Mouse (Mus musculus) heart, adult 11 months (tissue): ENCODE data around the gene Pacs2.
A peak's percentile ranks its signal among the peaks of the same experiment; 100 is the strongest.

Experiments used
- DNase-seq: peaks from one replicate; pipeline ENCODE4 v3.0.0; 2022

Pacs2 gene

DNA sequence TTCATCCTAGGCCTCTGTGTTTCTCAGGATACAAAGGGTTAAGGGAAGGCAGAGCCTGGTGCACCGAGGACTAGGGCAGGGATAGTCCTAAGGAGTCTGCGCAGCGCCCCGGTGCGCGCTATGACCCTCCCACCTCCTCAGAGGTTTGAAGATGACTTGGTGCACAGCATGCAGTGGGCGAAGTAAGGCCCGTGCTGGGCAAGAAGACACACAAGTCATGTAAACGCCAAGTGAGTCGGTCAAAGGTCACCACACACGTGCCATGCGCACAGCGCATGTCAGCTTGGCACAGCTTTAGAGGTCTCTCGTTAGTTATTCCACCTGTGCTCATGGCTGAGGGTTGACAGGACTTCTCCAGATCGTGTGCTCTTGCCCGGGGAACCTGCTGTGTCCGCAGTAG, 75.7 kb downstream of the Pacs2 start:
- no peak for DNase-seq

DNA sequence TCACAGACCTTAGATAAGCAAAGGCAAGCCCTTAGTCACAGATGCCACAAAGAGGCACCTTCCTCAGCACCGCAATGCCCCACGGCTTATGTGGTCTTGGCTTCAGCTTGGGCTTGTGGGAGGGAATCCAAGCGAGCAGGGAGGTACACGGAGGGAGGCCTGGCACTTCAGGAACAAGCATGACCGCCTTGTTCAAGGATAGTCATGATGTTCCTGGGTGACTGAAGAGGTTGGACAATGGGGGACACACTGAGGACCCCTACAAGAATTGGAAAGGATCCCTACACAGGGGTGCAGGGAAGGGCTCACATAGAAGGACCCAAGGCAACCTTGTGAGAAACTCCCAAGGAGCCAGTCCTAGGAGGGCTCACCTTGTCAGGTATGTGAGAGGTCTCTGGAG, 82.7 kb downstream of the Pacs2 start:
- peak; percentile 92 for DNase-seq

DNA sequence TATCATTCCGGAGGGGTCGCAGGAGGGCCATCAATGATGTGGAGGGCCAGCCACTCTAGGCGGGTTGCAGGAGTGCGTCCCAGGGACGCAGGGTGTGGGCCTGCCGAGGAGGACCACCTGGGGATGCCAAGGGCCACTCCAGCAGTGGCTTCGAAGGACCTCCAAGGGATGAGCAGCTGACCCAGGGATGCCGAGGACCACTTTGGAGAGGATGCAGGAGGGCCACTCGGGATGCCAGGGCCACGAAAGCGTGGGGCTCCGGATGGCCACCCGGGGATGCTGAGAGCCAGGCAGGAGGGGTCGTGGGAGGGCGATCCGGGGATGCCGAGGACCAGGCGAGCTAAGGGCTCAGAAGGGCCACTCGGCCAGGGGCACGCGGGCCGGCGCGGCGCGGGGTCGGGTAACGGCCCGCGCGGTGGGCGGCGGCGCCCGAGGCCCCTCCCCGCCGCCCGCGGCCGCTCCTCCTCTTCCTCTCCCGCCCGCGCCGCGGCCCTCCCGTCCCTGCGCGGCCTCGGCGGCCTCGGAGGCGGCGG, 83.5 kb downstream of the Pacs2 start, which contains the start of gene Mta1:
Mta1 (plus strand) TSS at position 530 of the 533 bp plus-strand sequence.
- DNase-seq, result peak; percentile 97

DNA sequence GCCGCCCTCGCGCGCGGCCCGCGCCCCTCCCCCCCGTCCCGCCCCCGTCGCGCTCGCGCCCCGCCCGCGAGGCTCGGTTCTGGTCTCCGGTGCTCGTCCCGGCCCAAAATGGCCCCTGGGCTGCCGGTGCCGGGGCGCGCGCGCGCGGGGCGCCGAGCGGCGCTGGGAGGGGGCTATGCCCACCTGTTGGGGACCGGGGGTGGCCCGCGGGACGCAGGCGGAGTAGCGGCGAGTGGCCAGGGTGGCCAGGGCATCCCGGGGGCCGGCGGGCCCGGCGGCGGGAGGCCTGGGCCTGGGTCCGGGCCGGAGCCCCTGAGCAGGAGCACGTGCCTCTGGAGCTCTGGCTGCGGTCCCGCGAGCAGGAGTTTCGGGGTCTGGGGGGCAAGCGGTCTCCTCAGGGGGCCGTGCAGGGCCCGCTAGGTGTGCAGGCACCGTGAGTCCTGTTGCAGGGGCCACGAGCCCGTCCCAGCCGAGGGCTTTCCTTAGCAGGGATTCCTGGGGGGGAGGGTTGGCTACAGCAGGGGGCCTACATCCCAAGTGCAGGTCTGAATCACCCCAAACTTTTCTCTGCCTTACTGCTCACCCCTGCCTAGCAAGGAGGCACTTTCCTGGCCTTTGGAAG, 84.3 kb downstream of the Pacs2 start:
- DNase-seq, result peak; percentile 95

DNA sequence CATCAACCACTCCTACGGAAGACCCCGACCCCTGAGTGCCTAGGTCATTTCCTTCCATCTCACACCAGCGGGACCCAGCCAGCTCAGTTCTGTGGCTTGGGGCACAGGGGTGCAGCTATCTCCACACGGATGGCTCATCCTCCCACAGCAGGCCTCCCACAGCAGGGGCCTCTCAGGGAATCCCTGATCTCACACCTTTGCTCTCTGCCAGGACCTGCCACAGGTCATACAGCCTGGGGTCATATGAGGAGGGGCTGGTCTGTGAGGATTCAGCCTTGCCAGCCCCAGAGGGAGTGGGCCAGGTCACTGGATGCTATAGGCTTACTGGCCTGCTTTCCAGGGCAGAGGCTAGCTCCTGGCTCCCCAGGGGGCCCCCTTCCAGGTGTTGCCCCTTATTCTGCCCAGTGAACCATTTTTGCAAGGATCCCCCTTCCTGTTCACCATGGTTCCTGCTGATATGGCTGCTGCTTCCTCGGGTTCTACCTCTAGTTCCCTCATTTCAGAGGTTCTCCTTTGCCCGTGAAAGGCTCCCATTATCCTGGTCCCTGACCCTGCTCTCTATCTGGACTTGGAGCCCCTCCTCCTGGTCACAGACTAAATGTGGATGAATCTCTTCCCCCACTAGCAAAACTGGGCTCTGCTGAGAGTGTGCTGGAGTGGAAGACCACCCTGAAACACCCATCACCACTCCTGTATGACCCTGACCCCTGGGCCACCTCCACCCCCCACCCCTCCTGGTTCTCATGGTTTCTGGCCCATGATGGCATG, 85.3 kb downstream of the Pacs2 start:
- peak; percentile 92 for DNase-seq

DNA sequence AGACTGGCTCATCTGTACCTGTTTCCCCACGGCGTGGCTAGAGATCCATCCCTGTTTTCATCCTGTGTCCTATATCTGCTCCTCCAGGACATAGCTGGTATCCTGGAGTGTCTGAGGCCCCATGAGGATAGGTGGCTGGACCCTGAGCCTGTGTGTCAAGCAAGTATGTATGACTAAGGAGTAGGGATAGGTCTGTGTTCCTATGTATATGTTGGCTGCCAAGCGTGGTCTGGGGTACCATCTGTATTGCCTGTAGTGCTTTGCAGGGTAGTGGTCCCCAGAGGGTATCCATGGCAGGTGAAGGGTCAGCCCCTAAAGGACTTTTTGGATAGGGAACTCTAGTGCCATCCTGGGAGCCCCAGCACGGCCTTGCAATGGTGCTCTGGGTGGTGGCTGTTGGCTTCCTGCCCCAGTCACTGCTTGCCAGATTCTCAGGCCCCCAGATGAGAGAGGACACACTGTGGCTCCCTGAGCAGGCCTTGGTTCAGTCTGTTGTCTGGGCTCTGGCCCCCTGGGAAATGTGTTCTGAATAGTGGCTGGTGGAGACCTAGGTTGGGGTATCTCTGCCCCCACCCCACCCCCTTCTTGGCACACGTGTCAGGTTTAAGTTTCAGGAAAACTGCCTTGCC, 86.3 kb downstream of the Pacs2 start:
- peak; percentile 96 for DNase-seq

DNA sequence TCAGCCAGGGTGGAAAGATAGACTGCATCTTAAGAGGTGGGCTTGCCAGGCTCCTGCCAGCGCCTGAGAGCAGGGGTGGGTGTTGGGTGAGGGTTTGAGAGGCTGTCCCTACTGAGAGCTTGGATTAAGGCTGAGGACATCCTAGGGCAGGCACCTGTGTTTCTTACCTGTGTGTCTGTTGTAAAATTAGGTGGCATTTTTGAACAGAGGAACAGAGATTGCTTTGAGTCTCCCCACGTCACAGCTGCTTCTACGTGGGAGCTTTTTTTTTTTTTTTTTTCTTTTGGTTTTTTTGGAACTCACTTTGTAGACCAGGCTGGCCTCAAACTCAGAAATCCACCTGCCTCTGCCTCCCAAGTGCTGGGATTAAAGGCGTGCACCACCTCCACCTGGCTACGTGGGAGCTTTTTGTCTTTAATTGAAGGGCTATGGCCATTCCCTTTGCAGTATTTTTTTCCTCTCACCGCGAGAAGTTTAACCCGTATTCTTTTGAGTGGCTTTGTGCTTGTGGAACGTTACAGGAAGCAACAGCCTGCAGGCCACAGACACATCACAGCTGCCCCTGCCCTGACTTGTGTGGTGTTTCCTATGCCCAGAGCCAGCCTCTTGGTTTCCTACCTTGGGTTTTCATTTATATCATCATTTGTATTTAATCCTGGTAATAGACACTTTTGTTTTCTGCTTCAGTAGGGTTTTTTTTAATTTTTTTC, 87.1 kb downstream of the Pacs2 start:
- DNase-seq, result no peak

DNA sequence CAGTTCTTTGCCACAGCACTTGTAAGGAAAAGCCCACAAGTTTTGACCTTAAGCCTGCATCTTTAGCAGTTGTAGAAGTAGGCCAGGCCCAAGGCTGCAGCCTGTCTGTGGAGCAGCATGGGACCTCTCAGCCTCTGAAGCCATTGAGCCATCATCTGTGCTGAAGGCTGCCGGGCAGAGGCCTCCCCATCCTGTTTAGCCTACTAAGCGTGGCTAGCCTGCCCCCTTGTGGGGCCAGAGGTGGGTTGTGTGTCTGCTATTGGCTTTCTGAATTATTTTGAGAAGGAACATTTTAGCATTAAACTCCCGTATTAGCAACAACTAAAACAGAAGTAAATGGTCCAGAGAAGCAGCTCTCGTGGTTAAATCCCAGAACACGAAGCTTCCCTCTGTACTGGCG, 88.2 kb downstream of the Pacs2 start:
- peak; percentile 95 for DNase-seq

DNA sequence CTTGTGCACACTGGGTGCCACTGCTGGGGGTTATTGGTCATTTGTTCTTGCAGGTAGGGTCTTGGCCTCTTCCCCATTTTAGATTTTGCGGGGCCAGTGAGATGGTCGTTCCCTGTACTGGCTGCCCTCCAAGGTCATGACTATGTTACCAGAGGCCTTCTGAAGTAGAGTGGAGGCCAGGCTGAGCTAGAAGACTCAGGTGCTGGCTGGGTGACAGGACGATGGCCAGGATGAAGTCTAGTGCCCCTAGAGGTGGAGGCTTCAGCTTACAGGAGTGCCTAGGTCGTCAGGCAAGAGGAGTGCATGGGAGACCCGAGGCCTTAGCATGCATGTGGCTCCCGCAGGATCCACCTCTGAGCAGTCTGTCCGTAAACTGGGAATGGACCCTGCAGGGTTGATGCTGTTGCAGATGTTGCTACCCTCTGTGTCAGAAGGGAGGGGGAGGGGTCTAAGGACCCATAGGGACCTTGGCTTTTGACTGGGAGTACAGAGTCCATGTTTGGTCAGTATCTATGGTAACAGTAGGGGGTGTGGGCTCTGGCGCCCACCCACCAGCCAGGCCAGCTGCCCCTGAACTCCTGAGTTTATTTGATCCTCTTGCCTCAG, 89.6 kb downstream of the Pacs2 start:
- DNase-seq, result peak; percentile 91

DNA sequence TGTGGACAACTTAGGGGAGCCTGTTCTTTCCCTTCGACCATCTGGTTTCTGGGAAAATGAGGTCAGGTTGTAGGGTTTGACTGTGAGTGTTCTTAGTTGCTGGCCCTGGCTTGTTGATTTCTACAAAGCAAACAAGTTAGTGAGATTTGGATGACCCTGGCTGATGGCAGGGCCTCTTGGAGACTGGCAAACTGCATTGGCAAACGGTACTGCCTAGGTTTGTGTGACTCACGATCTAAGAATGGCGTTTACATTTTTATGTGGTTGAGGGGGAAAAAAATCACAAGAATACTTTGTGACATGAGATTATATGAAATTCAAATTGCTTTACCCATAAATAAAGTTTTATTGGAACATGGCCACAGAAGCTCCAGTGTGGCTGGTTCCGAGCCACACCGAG, 92.1 kb downstream of the Pacs2 start:
- DNase-seq, result no peak

DNA sequence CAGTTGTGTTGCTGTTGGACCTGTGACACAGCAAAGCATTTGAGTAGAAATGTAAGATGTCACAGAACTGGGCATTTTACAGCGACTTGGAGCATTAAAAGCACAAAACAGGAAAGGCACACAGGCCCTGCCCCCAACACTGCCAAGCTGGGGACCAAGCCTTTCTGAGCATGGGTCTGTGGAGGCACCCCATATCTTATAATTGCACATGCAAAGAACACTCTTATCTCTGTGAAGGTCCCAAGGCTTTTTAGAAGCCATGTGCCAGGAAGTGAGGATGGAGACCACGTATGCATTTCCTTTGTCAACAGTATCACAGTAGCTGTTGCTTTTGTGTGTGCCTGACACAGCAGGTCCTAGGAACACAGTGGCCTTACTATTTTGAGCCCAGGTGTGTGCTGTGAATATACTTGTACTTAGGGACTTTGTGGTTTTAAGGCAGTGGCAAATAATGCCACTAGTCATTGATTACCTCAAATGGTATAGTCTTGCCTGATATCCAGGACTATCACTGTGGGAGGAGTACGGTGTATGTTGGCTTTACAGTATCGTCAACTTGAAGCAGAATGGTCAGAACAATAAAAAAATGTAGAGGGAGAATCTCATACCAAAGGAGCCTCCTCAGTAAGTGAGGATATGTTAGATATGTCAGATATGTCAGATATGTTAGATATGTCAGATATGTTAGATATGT, 93.3 kb downstream of the Pacs2 start:
- no peak for DNase-seq

DNA sequence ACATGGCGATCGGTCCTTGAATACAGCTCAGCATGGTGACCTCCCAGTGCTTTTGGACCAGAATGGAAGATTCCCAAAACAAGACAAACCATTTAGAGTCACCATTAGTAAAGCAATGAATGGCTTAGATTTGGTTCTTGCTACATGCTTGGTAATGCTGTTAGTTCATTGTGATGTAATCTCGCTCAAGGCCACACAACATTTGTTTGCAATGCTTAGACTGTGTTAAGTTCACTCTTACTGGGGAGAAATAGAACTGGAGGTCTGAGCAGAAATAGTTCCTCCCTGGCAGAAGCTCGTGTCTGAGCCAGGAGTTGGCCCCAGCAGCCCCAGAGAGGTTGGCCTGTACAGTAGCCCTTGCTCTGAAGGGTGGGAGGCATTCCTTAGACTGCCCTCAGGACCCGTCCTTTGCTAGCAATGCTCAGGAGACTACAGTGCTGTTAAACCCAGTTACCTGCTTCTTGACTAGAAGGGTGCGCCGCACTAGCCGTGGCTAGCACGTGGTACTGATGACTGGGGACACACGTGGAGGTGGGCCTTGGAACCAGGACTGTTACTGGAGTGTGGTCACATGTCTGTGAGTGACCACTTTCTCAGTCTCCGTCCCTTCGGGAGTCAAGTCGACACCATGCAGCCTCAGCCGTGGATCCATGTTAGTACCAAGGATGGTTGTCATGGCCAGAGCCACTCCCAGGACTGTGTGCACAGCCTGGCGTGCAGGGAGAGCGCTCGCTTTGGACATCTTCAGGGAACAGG, 94.4 kb downstream of the Pacs2 start:
- DNase-seq, result no peak

DNA sequence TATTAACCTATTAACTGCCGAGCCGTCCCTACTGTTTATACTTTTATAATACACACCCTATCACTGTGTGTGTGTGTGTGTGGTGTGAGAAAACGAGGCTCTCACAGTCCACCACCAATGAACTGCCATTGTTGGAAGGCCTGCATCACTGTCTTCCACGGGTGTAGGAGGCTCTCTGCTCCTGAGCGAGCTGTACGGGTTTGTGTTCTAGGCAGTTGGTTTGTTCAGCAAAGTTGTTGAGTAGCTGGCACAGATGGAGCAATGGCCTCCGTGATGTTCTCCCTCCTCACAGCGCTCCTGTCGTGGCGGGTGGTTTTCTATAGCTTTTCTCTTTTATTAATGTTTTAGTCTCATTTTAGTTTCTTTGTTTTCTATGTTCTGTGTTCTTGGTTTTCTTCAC, 95.5 kb downstream of the Pacs2 start:
- no peak for DNase-seq

DNA sequence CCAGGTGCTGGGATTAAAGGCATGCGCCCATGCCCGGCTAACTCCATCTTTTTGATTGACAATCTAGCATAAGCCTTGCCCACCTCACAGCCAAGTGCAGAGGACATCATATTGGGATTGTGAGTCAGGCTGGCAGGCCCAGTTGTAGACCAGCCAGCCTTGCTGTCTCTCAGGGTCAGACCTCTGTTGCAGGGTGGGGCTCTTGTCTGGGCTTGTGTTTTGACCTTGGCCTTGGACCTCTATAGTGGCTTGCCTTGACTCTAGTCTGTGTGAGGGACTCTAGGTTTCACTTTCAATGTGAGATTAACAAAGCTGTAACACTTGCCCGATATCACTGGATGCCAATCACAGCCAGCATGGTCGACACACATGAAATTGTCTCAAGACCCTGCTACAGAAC, 99.8 kb downstream of the Pacs2 start:
- no peak for DNase-seq

DNA sequence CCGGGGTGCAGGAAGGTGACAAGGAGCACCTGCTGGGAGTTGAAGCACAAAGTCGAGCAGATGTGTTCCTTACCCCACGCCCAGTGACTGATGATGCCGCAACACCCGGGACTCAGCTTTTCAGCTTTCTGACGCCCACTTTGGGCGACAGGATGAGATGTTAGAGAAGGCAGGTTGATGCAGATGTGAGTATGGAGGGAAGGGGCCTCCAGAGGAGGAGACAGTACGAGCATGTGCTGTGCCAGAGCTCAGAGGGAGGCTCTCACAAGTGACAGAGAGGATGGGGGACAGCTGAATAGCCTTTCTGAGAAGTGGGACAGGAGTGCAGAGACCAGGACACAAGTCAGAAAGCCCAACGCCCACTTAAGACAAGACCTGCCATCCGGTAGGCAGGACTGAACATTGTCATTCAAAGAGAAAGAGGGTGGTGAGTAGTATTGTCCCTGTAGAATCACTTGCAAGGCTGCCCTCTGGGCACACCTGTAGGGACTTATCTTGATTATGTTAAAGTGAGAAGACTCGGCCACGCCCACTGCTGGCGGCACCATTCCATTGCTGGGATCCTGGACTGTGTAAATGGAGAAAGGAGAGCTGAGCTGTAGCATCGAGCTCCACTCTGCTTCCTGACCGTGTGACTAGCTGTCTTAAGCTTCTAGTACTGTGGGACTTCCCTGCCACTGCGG, 100.7 kb downstream of the Pacs2 start:
- DNase-seq, result no peak

DNA sequence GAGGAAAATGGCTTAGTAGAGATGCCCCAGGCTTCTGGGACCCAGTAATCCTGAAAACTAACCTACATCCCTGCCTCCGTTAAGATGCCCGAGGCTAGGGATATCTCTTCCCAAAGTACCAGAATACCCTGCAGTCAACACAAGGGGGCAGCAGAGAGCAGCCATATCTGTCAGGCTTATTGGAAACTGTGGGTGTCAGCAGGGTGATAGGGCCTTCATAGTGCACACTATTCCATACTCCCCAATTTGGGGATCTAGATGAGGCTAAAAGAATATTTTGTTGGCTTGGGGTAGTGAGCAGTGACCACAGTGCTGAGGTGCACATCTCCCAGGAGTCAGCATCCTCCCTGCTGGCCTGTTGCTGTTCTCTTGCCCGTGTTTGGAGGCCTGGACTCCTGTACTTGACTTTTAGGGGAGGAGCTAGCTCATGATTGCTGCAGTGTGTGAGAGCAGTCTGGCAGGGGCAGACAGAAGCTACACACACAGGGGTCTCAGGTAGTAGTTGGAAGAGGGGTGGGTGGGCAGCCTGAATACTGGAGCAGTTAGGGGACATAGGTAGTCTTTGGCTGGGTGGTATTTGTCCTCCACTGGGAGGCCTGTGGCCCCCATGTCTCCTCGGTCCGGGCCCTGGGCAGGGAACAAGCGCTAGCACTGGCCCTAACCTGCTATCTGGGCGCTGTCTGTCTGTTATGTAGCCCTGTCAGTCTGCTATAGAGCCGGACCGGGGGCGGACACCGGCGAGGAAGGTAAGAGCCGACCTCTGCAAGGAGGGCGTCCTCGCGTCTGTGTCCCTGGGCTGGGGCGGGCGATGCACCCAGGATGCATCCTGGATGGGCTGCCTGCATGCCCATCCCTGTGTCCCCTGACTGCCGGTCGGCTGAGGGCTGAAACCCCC, 105.5 kb downstream of the Pacs2 start:
- peak; percentile 97 for DNase-seq
